Mouse (Mus musculus) forebrain, embryonic 11.5 days (tissue): Measurements from ENCODE around the gene Sgta. TPM values are rescaled to one million over a fixed set of nuclear protein-coding genes. Genes with fewer than 3 reads are reported as not detected.

ENCODE experiments used
- ATAC-seq: fragments of 200-750 bp; cut with Nextera tagmentation; replicated peaks from 2 replicates; pipeline ENCODE4 v1.8.0; 2017; ENCODE audit warnings: moderate TSS enrichment; ENCODE audit not compliant: low FRiP score
- DNase-seq: peaks from one replicate; pipeline ENCODE4 v3.0.0-alpha.2; 2017; ENCODE audit warnings: low spot score
- H3K27ac ChIP-seq: fragments of 300-500 bp; sonication (generic); 2 replicates; pipeline ENCODE4 v1.5.1; 2014; ENCODE audit warnings: low read depth, low read length
- H3K27me3 ChIP-seq: fragments of 300-500 bp; sonication (generic); 2 replicates; pipeline ENCODE4 v1.6.1; 2014; ENCODE audit warnings: mild to moderate bottlenecking, low read length, mixed read lengths; ENCODE audit not compliant: control insufficient read depth, insufficient read depth
- H3K36me3 ChIP-seq: fragments of 300-500 bp; sonication (generic); 2 replicates; pipeline ENCODE4 v1.6.1; 2014; ENCODE audit warnings: mild to moderate bottlenecking, low read length, moderate library complexity, mixed read lengths; ENCODE audit not compliant: control insufficient read depth, insufficient read depth
- H3K4me1 ChIP-seq: fragments of 300-500 bp; sonication (generic); replicated peaks from 2 replicates; pipeline ENCODE4 v1.6.1; 2014; ENCODE audit warnings: low read length, mixed read lengths; ENCODE audit not compliant: control insufficient read depth, insufficient read depth
- H3K4me2 ChIP-seq: fragments of 300-500 bp; sonication (generic); 2 replicates; pipeline ENCODE4 v1.6.1; 2014; ENCODE audit warnings: low read depth, mild to moderate bottlenecking, low read length, moderate library complexity, mixed read lengths; ENCODE audit not compliant: severe bottlenecking
- H3K4me3 ChIP-seq: fragments of 300-500 bp; sonication (generic); 2 replicates; pipeline ENCODE4 v1.5.1; 2014; ENCODE audit warnings: low read depth, low read length
- H3K9ac ChIP-seq: fragments of 300-500 bp; sonication (generic); 2 replicates; pipeline ENCODE4 v1.6.1; 2014; ENCODE audit warnings: low read length
- H3K9me3 ChIP-seq: fragments of 300-500 bp; sonication (generic); 2 replicates; pipeline ENCODE4 v1.6.1; 2016; ENCODE audit warnings: low read length, mixed read lengths; ENCODE audit not compliant: control insufficient read depth
- WGBS: fragments of 180-500 bp; shearing (Covaris S2); extraction: QIAGEN DNeasy Blood & Tissue Kit; methylation state at CpG from one replicate; pipeline ENCODE4 v1.1.7; 2014; 5-methylcytosine and 5-hydroxymethylcytosine counted together
- polyA plus RNA-seq: library from polyadenylated mRNA; unstranded; fragments of >200 nt; fragmentation: Nextera tagmentation; extraction: Ambion mirVana; gene quantifications from 2 replicates; pipeline ENCODE4 v1.2.1, GENCODE M21; 2014

The Sgta gene
- polyA plus RNA-seq = 259 and 265 TPM in 2 replicates

GRCm38 (mm10) chr10:81059603-81060543, at the start of gene Sgta:
Gene Sgta, minus strand, starts transcription at chr10:81060181.
- DNase-seq (peak; percentile 98), ATAC-seq (peak; percentile 96)
- H3K27me3 ChIP-seq = no peaks in the 10 kb centered on the region
- peak within 1 kb of the TSS; percentile 75 for H3K9ac ChIP-seq
- H3K4me1 ChIP-seq = peaks cover 8% of the 10 kb centered on the region
- peak within 1 kb of the TSS; percentile 83 for H3K4me3 ChIP-seq
- H3K36me3 ChIP-seq = no peaks in the 10 kb centered on the region
- 0 out of 2 replicates have a peak within 1 kb of the TSS, but pooled peaks have one; percentile 50 for H3K27ac ChIP-seq
- WGBS = under 1% methylated on average over 48 of the region's 48 CpGs
- peak within 1 kb of the TSS; percentile 77 for H3K4me2 ChIP-seq
- H3K9me3 ChIP-seq = no peaks in the 10 kb centered on the region

- H3K4me1 ChIP-seq = peaks cover 13% of the 10 kb centered on the region
- H3K9me3 ChIP-seq = no peaks in the 10 kb centered on the region
- peak; percentile 89 for ATAC-seq
- H3K4me3 ChIP-seq = peak overlapping the region; percentile 88
- peak overlapping the region; percentile 95 for H3K9ac ChIP-seq
- H3K27me3 ChIP-seq = no peaks in the 10 kb centered on the region
- peak; percentile 96 for DNase-seq
- H3K4me2 ChIP-seq = peak overlapping the region; percentile 68
- under 1% methylated on average over 35 of the region's 35 CpGs for WGBS
- H3K36me3 ChIP-seq = peaks cover 5% of the 10 kb centered on the region; the same call in 1 of the 2 replicates
- peak overlapping the region; percentile 99 for H3K27ac ChIP-seq
Measured at GRCm38 (mm10) chr10:81106113-81106721, 46.2 kb upstream of the Sgta start.

- Histone ChIP-seq H3K4me2 (peak within 1 kb of the TSS; percentile 68), H3K4me3 (peak within 1 kb of the TSS; percentile 88), H3K27ac (peak within 1 kb of the TSS; percentile 99), H3K4me1 (peaks cover 13% of the 10 kb centered on the region), H3K9ac (peak within 1 kb of the TSS; percentile 95), H3K9me3 (no peaks in the 10 kb centered on the region), H3K36me3 (peaks cover 5% of the 10 kb centered on the region; the same call in 1 of the 2 replicates), H3K27me3 (no peaks in the 10 kb centered on the region)
- ATAC-seq (peak; percentile 91), DNase-seq (peak; percentile 99)
- 0% methylated on average over 56 of the region's 56 CpGs for WGBS
Measured at GRCm38 (mm10) chr10:81105565-81106112, 45.7 kb upstream of the Sgta start, which contains the start of gene Map2k2. Gene Map2k2, plus strand, starts transcription at chr10:81105915.

GRCm38 (mm10) chr10:81094931-81095678, 35.1 kb upstream of the Sgta start:
- 64% methylated on average over 9 of the region's 9 CpGs for WGBS
- no peaks in the 10 kb centered on the region for H3K9me3 ChIP-seq
- DNase-seq = no peak
- no peaks in the 10 kb centered on the region for H3K27me3 ChIP-seq
- ATAC-seq = no peak
- H3K4me3 ChIP-seq = no peak overlapping the region
- no peak overlapping the region for H3K27ac ChIP-seq
- no peaks in the 10 kb centered on the region for H3K36me3 ChIP-seq
- no peak overlapping the region for H3K4me2 ChIP-seq
- no peak overlapping the region for H3K9ac ChIP-seq
- no peaks in the 10 kb centered on the region for H3K4me1 ChIP-seq

- Histone ChIP-seq H3K9me3 (no peaks in the 10 kb centered on the region), H3K4me1 (peaks cover 3% of the 10 kb centered on the region; the same call in 1 of the 2 replicates), H3K4me2 (no peak overlapping the region), H3K27ac (no peak overlapping the region), H3K27me3 (no peaks in the 10 kb centered on the region), H3K9ac (no peak overlapping the region), H3K36me3 (no peaks in the 10 kb centered on the region), H3K4me3 (no peak overlapping the region)
- DNase-seq (no peak), ATAC-seq (no peak)
- WGBS = 62% methylated on average over 22 of the region's 22 CpGs
Measured at GRCm38 (mm10) chr10:81092465-81093250, 32.7 kb upstream of the Sgta start.

GRCm38 (mm10) chr10:81090621-81091020, 30.6 kb upstream of the Sgta start:
- no peak overlapping the region for H3K9ac ChIP-seq
- H3K27ac ChIP-seq = no peak overlapping the region
- DNase-seq (no peak), ATAC-seq (no peak)
- H3K27me3 ChIP-seq = no peaks in the 10 kb centered on the region
- H3K4me1 ChIP-seq = peaks cover 3% of the 10 kb centered on the region; the same call in 1 of the 2 replicates
- H3K4me3 ChIP-seq = no peak overlapping the region
- H3K9me3 ChIP-seq = no peaks in the 10 kb centered on the region; the same call in 1 of the 2 replicates
- WGBS = 83% methylated on average over 7 of the region's 7 CpGs
- H3K4me2 ChIP-seq = no peak overlapping the region
- no peaks in the 10 kb centered on the region for H3K36me3 ChIP-seq

GRCm38 (mm10) chr10:81089216-81089615, 29.2 kb upstream of the Sgta start:
- peaks cover 3% of the 10 kb centered on the region; the same call in 1 of the 2 replicates for H3K4me1 ChIP-seq
- H3K27ac ChIP-seq = no peak overlapping the region
- no peaks in the 10 kb centered on the region for H3K36me3 ChIP-seq
- no peak overlapping the region for H3K4me3 ChIP-seq
- no peak overlapping the region for H3K9ac ChIP-seq
- no peak for ATAC-seq
- 77% methylated on average over 2 of the region's 2 CpGs for WGBS
- no peaks in the 10 kb centered on the region; the same call in 1 of the 2 replicates for H3K9me3 ChIP-seq
- H3K27me3 ChIP-seq = no peaks in the 10 kb centered on the region
- DNase-seq = no peak
- no peak overlapping the region for H3K4me2 ChIP-seq
